Mouse (Mus musculus) spleen, adult 2 months (tissue): ENCODE results near the gene Dgkz.

ENCODE experiments used
- CTCF ChIP-seq: fragments of 200-500 bp; IDR thresholded peaks from 2 replicates; pipeline ENCODE4 v1.5.1; 2011; ENCODE audit warnings: mild to moderate bottlenecking, inconsistent platforms; ENCODE audit not compliant: insufficient read depth, insufficient read length, insufficient replicate concordance; ENCODE audit errors: extremely low read depth
- POLR2A ChIP-seq: fragments of 200-500 bp; IDR thresholded peaks from 2 replicates; pipeline ENCODE4 v1.6.1; 2011; ENCODE audit warnings: low read depth, low read length, inconsistent platforms

DNA sequence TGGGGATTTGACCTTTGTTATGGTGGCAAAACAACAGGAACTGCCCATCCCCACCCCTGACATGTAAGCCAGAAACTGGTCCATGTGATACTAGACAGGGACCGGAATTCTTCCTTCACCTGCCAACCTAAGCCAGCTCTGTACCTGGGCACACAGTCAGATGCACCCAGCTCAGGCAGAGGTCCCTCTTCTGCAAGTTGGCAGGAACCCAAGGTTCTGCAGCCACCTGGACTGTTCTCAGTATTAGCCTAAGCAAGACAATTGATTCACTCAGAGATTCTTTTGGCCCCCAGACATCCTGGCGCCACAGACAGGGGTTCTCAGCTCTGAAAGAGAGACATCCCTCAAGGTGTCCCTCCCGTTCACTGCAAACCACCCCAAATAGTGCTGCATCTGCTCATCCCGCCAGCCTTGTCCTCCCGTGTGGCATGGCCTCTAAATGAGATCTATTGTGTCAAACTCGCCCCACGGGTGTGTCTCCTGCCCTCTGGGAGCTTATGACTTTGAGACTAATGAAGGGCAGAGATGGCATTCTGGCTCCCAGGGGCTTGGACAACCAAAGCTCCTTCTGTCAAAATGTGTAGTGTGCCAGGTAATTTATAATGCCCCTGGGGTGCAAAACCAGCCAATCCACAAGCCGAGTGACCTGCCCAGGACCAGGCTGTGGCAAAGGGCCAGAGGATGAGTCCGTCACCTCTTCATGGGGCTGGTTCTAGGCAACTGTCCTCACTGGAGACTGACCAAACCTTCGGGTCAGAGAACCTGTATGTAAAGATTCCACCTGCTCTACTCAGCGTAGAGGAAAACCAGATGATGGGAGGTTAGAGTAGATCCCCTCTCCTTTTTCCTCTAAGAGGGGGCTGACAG, 15.9 kb downstream of the Dgkz start:
- TF ChIP-seq CTCF, result no peak
- no peak for TF ChIP-seq POLR2A
